Mouse (Mus musculus) kidney, embryonic 15.5 days (tissue): ENCODE results near the gene Dmbt1. TPM values are rescaled to one million over a fixed set of nuclear protein-coding genes. Genes with fewer than 3 reads are reported as not detected.

ENCODE experiments used
- ATAC-seq: fragments of 200-750 bp; cut with Nextera tagmentation; replicated peaks from 2 replicates; pipeline ENCODE4 v1.8.0; 2017; ENCODE audit warnings: moderate TSS enrichment; ENCODE audit not compliant: low FRiP score
- H3K27ac ChIP-seq: fragments of 300-500 bp; sonication (generic); 2 replicates; pipeline ENCODE4 v1.5.1; 2015; ENCODE audit warnings: mild to moderate bottlenecking, inconsistent platforms
- H3K27me3 ChIP-seq: fragments of 300-500 bp; sonication (generic); 2 replicates; pipeline ENCODE4 v1.6.1; 2015; ENCODE audit warnings: inconsistent platforms
- H3K36me3 ChIP-seq: fragments of 300-500 bp; sonication (generic); 2 replicates; pipeline ENCODE4 v1.6.1; 2015; ENCODE audit warnings: inconsistent platforms
- H3K4me1 ChIP-seq: fragments of 300-500 bp; sonication (generic); 2 replicates; pipeline ENCODE4 v1.6.1; 2015; ENCODE audit warnings: inconsistent platforms
- H3K4me2 ChIP-seq: fragments of 300-500 bp; sonication (generic); 2 replicates; pipeline ENCODE4 v1.6.1; 2015; ENCODE audit warnings: moderate library complexity, mild to moderate bottlenecking, inconsistent platforms
- H3K4me3 ChIP-seq: fragments of 300-500 bp; sonication (generic); replicated peaks from 2 replicates; pipeline ENCODE4 v1.5.1; 2015; ENCODE audit warnings: mild to moderate bottlenecking, inconsistent platforms
- H3K9ac ChIP-seq: fragments of 300-500 bp; sonication (generic); 2 replicates; pipeline ENCODE4 v1.6.1; 2015; ENCODE audit warnings: mild to moderate bottlenecking, inconsistent platforms
- H3K9me3 ChIP-seq: fragments of 300-500 bp; sonication (generic); replicated peaks from 2 replicates; pipeline ENCODE4 v1.6.1; 2016; ENCODE audit warnings: inconsistent platforms
- WGBS: fragments of 180-500 bp; shearing (Covaris S2); methylation state at CpG from one replicate; pipeline ENCODE4 v1.1.7; 2015; ENCODE audit warnings: mixed read lengths; 5-methylcytosine and 5-hydroxymethylcytosine counted together
- polyA plus RNA-seq: library from polyadenylated mRNA; unstranded; fragments of >200 nt; fragmentation: Nextera tagmentation; extraction: Ambion mirVana; gene quantifications from 2 replicates; pipeline ENCODE4 v1.2.1, GENCODE M21; 2015

The Dmbt1 gene
- polyA plus RNA-seq, result 0.17 and 0.22 TPM in 2 replicates

DNA sequence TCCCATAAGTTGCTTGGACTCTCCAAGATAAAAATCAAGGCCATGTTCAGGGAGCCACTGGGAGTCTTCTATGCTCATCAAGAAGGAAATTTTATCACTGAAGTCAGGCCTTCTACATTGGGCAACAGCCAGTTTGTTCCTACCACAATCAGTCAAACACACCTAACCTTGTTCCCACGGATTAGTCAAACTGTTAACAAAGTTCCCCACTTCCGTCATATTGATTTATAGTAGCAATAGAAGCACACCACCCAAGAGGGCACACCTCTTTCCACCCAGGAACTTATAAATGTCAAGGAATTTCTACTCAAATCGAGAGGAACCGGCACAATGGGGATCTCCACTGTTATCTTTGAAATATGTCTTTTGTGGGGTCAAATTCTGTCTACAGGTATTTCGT, at the start of gene Dmbt1:
Gene Dmbt1, plus strand, starts transcription at position 299 of the 400 bp plus-strand sequence.
- no peak within 1 kb of the TSS for H3K9ac ChIP-seq
- no peaks in the 10 kb centered on the region for H3K36me3 ChIP-seq
- H3K4me2 ChIP-seq, result no peak within 1 kb of the TSS
- no peaks in the 10 kb centered on the region for H3K27me3 ChIP-seq
- no peaks in the 10 kb centered on the region for H3K9me3 ChIP-seq
- no peak for ATAC-seq
- H3K27ac ChIP-seq, result no peak within 1 kb of the TSS
- no peak within 1 kb of the TSS for H3K4me3 ChIP-seq
- H3K4me1 ChIP-seq, result no peaks in the 10 kb centered on the region
- WGBS, result 59% methylated on average over 5 of the region's 5 CpGs

GRCm38 (mm10) chr7:130982371-130982770, 49.5 kb upstream of the Dmbt1 start:
- Histone ChIP-seq H3K36me3 (no peaks in the 10 kb centered on the region), H3K27me3 (no peaks in the 10 kb centered on the region), H3K4me3 (no peak overlapping the region), H3K4me2 (no peak overlapping the region), H3K27ac (no peak overlapping the region), H3K4me1 (peaks cover 24% of the 10 kb centered on the region), H3K9ac (no peak overlapping the region), H3K9me3 (no peaks in the 10 kb centered on the region)
- peak; percentile 73 for ATAC-seq
- 35% methylated on average over 4 of the region's 4 CpGs for WGBS

GRCm38 (mm10) chr7:130982881-130983280, 49.0 kb upstream of the Dmbt1 start:
- no peak overlapping the region for H3K9ac ChIP-seq
- H3K4me1 ChIP-seq, result peaks cover 19% of the 10 kb centered on the region
- H3K4me3 ChIP-seq, result no peak overlapping the region
- ATAC-seq, result 0 out of 2 replicates have a peak, but pooled peaks have one; percentile 29
- H3K9me3 ChIP-seq, result no peaks in the 10 kb centered on the region
- no peak overlapping the region for H3K4me2 ChIP-seq
- no peaks in the 10 kb centered on the region for H3K36me3 ChIP-seq
- no peaks in the 10 kb centered on the region for H3K27me3 ChIP-seq
- no peak overlapping the region for H3K27ac ChIP-seq
- 78% methylated on average over 3 of the region's 3 CpGs for WGBS

DNA sequence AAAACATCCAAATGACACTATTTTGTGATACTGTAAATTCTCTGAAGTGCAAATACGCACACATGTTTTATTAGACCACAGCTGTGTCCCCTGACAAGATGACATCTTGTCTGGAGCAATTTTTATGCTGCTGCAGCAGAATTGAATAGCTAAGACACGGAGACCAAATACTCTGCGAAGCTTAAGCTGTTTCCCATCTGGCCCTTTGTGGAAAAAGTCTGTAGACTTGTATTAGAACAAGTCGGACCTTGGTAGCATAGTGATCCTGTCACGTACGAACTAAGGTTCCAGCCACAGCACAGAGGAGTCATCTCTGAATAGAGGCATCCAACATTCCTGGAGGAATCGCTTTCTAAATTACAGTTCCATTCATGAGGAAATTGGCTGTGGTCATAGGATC, 47.6 kb upstream of the Dmbt1 start:
- Histone ChIP-seq H3K4me1 (peaks cover 14% of the 10 kb centered on the region), H3K9me3 (no peaks in the 10 kb centered on the region), H3K4me3 (no peak overlapping the region), H3K27me3 (no peaks in the 10 kb centered on the region), H3K27ac (no peak overlapping the region), H3K4me2 (no peak overlapping the region), H3K9ac (no peak overlapping the region), H3K36me3 (no peaks in the 10 kb centered on the region)
- 70% methylated on average over 7 of the region's 7 CpGs for WGBS
- ATAC-seq, result no peak

DNA sequence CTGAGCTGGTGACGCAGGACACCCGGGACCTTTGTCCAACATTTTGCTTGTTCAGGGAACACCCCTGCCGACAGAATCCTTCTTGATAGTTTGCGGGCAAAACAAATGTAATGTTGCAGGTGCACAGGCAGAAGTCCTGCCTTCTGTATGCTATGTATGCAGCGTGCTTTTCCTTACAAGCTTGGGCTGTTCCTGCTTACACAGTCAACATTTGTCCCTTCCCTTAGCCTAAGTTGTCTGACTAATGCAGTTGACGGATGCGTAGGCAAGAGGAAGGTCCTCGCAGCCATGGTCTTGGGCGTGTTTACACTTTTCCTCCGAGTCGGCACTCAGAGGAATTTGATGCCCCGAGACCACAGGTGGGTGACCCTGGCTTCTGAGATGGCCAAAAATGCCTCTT, 46.7 kb upstream of the Dmbt1 start:
- no peaks in the 10 kb centered on the region for H3K27me3 ChIP-seq
- 71% methylated on average over 12 of the region's 12 CpGs for WGBS

GRCm38 (mm10) chr7:130985716-130986115, 46.1 kb upstream of the Dmbt1 start:
- Histone ChIP-seq H3K9ac (no peak overlapping the region), H3K4me1 (peaks cover 14% of the 10 kb centered on the region)
- 63% methylated on average over 3 of the region's 3 CpGs for WGBS

More for the DNA sequence above, 46.7 kb upstream of the Dmbt1 start:
- Histone ChIP-seq H3K9me3 (no peaks in the 10 kb centered on the region), H3K4me2 (no peak overlapping the region), H3K9ac (no peak overlapping the region), H3K27ac (no peak overlapping the region), H3K4me1 (peaks cover 14% of the 10 kb centered on the region), H3K4me3 (no peak overlapping the region), H3K36me3 (no peaks in the 10 kb centered on the region)
- ATAC-seq, result no peak

DNA sequence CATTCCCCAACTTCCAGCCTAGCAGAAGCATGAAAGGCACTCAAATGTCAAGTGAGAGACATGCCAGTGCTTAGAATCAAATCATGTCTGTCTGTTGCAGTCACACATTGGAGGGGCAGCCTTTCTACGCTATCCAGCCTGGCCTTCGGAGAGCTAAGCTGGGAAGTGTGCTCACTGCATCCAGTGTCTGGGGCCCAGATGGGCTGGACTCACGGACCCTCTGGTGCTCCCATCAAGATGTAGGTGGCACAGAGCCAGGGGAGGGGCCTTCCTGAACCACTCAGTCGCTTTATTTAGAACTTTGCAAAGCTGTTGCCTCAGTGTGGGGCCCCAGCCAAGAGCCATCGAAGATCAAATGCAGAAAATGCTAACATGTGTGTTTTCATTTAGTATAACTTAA, 43.7 kb upstream of the Dmbt1 start:
- ATAC-seq, result no peak
- no peak overlapping the region for H3K4me2 ChIP-seq
- 68% methylated on average over 5 of the region's 5 CpGs for WGBS
- no peaks in the 10 kb centered on the region for H3K36me3 ChIP-seq
- H3K9me3 ChIP-seq, result no peaks in the 10 kb centered on the region
- no peaks in the 10 kb centered on the region for H3K27me3 ChIP-seq
- no peak overlapping the region for H3K9ac ChIP-seq
- H3K27ac ChIP-seq, result no peak overlapping the region
- H3K4me3 ChIP-seq, result no peak overlapping the region
- peaks cover 6% of the 10 kb centered on the region; the same call in 1 of the 2 replicates for H3K4me1 ChIP-seq

More at GRCm38 (mm10) chr7:130985716-130986115, 46.1 kb upstream of the Dmbt1 start:
- Histone ChIP-seq H3K4me2 (no peak overlapping the region), H3K4me3 (no peak overlapping the region), H3K36me3 (no peaks in the 10 kb centered on the region), H3K9me3 (no peaks in the 10 kb centered on the region), H3K27me3 (no peaks in the 10 kb centered on the region), H3K27ac (no peak overlapping the region)
- no peak for ATAC-seq

DNA sequence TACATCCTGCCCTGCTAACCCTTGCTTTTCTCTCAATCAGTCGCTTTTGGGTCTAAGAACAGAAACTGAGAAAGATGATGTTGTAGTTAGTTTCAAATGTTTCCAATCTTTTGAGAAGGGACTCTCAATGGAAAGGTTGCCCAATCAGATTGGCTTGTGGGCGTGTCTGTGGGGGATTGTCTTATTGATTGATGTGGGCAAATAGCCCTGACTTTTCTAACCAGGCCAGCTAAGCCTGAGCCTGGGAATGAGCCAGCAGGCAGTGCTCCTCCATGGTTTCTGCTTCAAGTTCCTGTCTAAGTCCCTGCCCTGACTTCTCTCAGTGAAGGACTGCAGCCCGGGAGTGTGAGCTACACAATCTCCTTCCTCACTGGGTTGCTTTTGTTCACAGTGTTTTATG, 42.5 kb upstream of the Dmbt1 start:
- Histone ChIP-seq H3K27ac (no peak overlapping the region), H3K4me2 (no peak overlapping the region), H3K27me3 (no peaks in the 10 kb centered on the region), H3K4me3 (no peak overlapping the region), H3K9me3 (no peaks in the 10 kb centered on the region), H3K4me1 (no peaks in the 10 kb centered on the region), H3K9ac (no peak overlapping the region), H3K36me3 (no peaks in the 10 kb centered on the region)
- ATAC-seq, result no peak
- 55% methylated on average over 3 of the region's 3 CpGs for WGBS

GRCm38 (mm10) chr7:130991174-130991789, 40.6 kb upstream of the Dmbt1 start:
- Histone ChIP-seq H3K4me2 (no peak overlapping the region), H3K9me3 (no peaks in the 10 kb centered on the region), H3K4me3 (no peak overlapping the region), H3K27me3 (no peaks in the 10 kb centered on the region), H3K9ac (no peak overlapping the region), H3K36me3 (no peaks in the 10 kb centered on the region), H3K27ac (no peak overlapping the region), H3K4me1 (no peaks in the 10 kb centered on the region)
- no peak for ATAC-seq
- WGBS, result 83% methylated on average over 13 of the region's 13 CpGs

DNA sequence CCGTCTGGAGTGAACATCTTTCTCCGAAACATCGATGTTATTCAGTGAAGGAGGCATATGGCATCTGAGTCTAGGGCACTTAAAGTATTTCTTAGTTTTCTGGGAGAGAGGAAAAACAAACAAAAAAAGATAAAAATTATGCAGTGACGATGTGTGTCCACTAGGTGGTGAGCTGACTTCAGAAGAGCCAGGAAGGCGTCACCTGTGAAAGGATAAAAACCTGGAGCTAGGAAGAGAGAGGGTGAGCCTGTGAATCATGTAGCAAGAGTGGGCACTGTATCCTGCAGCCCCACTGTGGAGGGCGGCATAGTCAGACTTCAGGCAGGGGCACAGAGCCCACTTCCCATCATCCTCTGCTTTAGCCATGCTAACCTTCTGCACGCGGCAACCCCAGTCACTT, 37.9 kb upstream of the Dmbt1 start:
- Histone ChIP-seq H3K4me3 (no peak overlapping the region), H3K9me3 (no peaks in the 10 kb centered on the region)

DNA sequence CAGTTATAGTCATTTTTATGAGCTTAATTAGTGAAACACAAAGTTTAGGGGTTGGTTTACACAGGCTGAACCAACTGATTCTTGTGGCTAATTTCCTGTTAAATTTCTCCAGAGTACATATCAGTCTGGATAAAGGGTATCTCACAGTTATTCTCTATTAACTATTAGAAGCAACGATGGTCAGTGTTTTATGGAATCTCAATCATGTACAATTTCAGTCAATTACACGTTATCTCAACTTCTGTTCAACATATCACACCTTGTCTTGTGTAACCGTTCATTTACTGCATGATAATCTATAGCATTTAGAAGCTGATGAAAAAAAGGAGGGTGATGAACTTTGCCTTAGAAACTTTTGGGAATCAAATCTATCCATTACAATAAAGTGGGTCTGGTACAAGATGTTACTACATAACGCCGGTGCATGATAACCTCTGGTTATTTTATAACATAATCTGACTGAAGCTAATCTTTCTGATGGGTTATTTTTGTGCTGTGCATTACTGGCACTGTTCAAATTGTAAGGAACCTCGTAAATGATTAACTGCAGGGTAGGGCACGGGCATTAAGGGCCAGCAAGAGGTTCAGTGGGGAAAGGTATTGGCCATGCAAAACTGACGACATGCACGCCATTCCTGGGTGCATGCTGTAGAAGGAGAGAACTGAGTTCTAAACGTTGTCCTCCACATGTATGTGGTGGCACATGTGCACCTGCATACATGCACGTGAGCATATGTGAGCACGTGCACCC, 29.7 kb upstream of the Dmbt1 start:
- Histone ChIP-seq H3K27ac (no peak overlapping the region), H3K4me2 (no peak overlapping the region), H3K36me3 (no peaks in the 10 kb centered on the region), H3K9ac (no peak overlapping the region), H3K4me1 (no peaks in the 10 kb centered on the region), H3K4me3 (no peak overlapping the region), H3K27me3 (no peaks in the 10 kb centered on the region), H3K9me3 (0 out of 2 replicates have a peak, but pooled peaks cover 6% of the 10 kb centered on the region)
- 81% methylated on average over 12 of the region's 12 CpGs for WGBS
- ATAC-seq, result no peak

More for the DNA sequence above, 37.9 kb upstream of the Dmbt1 start:
- Histone ChIP-seq H3K27ac (no peak overlapping the region), H3K27me3 (no peaks in the 10 kb centered on the region), H3K36me3 (no peaks in the 10 kb centered on the region), H3K4me1 (no peaks in the 10 kb centered on the region), H3K9ac (no peak overlapping the region), H3K4me2 (no peak overlapping the region)
- WGBS, result 57% methylated on average over 8 of the region's 8 CpGs
- no peak for ATAC-seq

- 0 out of 2 replicates have a peak, but pooled peaks cover 6% of the 10 kb centered on the region for H3K9me3 ChIP-seq
- H3K4me3 ChIP-seq, result no peak overlapping the region
- H3K4me1 ChIP-seq, result no peaks in the 10 kb centered on the region
- H3K9ac ChIP-seq, result no peak overlapping the region
- no peak for ATAC-seq
- no peaks in the 10 kb centered on the region for H3K27me3 ChIP-seq
- no peak overlapping the region for H3K4me2 ChIP-seq
- H3K27ac ChIP-seq, result no peak overlapping the region
- no peaks in the 10 kb centered on the region for H3K36me3 ChIP-seq
- WGBS, result 91% methylated on average over 5 of the region's 5 CpGs
Observed at GRCm38 (mm10) chr7:131004071-131004470, 27.8 kb upstream of the Dmbt1 start.
